Mouse (Mus musculus) adrenal gland, adult 2 months (tissue): Measurements from ENCODE around the gene Vta1. TPM values are rescaled to one million over a fixed set of nuclear protein-coding genes. Genes with fewer than 3 reads are reported as not detected.

Experiments
- DNase-seq: peaks from one replicate; pipeline ENCODE4 v3.0.0; 2021
- long read RNA-seq: library from polyadenylated mRNA; stranded (forward); transcript quantifications from one replicate; pipeline ENCODE4 v2.0.0, GENCODE M21; 2021
- polyA plus RNA-seq: library from polyadenylated mRNA; depleted of rRNA; stranded (reverse); fragments of >200 nt; gene quantifications from 2 replicates; pipeline ENCODE4 v1.2.3, GENCODE M21; 2012; rRNA removed
- total RNA-seq, 2 experiments: library from RNA; stranded (reverse); gene quantifications; 2 replicates each; pipeline ENCODE4 v1.2.3; 2021

Vta1 gene
- total RNA-seq (10 to 100 TPM; 53.6 to 66.7 TPM), polyA plus RNA-seq (95.1 and 102 TPM in 2 replicates)
- long read RNA-seq, transcript Vta1-205 (8 exons, 1,974 nt): major isoform, 32 of 34 reads
- long read RNA-seq, partial matches to known transcripts: 0 of 34 reads
- long read RNA-seq, other reads (novel, unspliced or antisense): 2 of 34 reads

DNA sequence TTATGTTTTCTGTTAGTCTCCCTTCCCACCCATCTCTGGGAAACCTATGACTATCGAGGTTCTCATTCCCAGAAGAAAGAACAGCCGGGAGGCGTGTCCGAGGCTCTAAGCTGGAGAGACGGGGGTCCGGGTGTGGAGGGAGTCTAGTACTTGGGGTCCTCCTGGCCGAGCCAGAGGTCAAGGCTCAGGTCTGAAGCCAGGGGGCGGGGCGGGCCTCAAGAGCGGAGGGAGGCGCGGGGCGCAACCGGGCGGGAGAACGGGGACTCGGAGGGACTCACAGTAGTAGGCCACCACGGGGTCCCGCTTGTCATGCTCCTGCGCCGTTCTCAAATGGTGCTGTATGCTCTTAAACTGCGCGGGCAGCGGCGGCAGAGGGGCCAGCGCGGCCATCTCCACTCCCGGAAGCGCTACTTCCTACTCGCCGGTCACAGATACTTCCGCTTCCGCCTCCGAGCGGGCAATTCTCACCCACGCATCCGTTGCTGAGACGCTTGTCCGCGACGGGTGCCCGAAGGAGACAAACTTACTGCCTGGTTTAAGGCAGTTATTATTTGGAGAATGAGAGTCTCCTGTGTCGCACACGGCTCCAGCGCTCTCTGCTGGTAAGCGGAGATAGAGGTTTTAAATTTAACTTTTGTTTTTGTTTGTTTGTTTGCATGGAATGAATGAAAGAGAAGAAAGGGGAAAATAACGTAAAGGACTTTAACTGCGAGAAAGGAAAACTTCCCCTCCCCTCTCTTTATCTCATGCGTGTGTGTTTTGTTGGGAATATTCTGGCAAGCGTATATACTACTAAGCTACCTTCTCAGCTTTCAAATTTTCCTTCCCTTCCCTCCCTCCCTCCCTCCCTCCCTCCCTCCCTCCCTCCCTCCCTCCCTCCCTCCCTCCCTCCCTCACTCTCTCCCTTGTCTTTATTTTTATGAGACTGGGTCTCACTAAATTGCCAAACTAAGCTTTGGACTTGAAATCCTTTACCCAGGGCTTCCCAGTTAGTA, at the start of gene Vta1, which contains the start of gene Nmbr:
Gene Vta1, minus strand, starts transcription at position 489 of the 995 bp plus-strand sequence.
Gene Nmbr, plus strand, starts transcription at position 520 of the 995 bp plus-strand sequence.
- peak; percentile 99 for DNase-seq

DNA sequence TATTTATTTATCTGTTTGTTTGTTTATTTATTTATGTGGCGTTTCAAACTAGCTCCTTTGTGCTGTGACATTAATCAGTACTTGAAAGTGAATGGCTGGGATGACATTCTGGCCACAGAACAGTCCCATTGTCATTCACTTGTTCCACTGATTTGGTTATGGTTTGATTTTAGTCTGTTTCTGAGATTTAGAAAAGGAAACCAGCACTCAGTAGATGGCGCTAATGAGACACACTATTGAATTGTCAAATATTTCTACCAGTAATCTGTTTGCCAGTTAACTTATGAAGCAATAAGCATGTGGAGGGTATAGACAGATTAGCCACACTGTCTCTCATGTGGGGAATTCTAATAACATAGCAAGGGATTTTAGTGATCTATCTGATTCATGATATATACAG, 28.9 kb upstream of the Vta1 start:
- DNase-seq: no peak

DNA sequence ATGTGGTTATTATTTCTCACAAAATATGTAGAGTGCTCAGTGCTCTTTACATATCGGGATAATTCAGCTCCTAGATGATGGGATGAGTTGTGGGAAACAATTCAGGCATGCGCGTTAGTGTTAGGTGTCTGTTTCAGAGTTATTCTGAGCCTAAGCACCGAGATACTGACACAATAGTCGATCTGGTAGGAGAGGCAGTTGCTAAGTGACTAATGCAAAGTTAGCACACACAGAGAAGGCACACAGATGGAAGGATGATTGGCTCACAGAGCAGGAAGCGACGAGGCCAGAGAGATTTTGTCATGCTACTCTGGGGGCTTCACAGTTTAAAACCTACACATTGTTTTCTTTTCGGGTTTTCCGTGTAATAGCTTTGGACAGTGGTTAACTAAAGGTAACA, 20.3 kb upstream of the Vta1 start:
- DNase-seq: no peak

DNA sequence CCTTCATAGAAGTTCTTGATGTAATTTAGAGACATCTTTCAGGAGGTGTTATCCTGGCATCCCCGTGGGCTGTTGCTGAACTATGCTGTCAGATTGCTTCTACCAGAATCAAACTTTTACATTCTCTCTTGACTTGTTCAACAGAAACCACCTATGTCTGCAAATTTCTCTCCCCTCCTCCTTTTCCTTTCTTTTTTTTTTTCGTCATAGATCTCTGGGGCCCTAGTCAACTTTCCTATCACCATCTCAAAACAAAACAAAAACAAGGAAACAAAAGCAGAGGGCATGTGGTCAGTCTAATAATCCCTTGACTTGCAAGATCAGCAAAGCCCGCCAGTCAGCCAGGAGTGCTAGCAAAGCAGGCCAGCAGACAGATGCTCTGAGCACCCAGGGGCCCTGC, 12.8 kb upstream of the Vta1 start, which contains the start of gene Gje1:
Gene Gje1, minus strand, starts transcription at position 101 of the 400 bp plus-strand sequence.
- DNase-seq: no peak

DNA sequence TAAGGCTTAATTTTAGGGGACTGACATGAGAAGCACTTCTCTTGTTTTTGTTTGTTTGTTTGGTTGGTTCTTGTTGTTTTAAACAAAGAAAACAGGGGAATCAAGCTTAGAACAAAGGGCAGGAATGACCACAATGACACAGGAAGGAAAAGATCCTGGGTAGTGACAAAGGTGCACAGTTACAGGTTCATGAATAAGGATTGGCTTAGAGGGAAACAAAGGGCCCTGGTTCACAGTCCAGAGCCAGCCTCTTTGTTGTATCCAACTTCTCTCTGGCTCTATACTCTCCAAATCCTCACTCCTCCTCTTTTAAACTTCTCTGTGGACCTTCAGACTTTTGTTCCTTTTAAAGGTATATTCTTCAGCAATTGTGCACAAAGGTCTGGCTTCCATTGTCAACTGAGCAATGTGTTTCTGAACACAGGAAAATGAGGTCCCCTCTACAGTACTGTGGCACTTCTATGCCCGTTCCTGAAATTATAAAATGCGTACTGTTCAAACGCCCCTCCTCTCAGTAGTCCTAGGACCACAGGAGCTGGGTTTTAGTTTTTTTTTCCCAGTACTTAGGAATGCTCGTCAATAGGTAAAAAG, 1.4 kb downstream of the Vta1 start:
- DNase-seq: no peak

DNA sequence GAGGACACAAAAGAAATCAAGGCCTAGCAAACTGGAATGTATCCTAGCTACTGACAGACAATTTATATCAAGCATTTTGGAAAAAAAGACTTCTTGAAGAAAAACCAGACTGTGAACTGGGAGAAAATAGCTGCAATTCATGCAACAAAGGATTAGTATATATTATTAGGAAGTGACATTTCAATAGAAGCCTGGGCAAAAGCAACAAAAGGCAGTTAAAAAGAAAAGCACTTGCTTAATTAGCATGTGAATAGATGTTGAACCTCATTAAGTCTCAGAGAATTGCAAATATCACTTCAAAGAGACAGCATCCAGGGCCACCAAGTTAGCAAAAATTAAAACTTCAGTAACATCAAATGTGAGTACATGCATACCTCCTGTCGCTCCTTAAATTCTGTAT, 2.1 kb downstream of the Vta1 start:
- DNase-seq: no peak

DNA sequence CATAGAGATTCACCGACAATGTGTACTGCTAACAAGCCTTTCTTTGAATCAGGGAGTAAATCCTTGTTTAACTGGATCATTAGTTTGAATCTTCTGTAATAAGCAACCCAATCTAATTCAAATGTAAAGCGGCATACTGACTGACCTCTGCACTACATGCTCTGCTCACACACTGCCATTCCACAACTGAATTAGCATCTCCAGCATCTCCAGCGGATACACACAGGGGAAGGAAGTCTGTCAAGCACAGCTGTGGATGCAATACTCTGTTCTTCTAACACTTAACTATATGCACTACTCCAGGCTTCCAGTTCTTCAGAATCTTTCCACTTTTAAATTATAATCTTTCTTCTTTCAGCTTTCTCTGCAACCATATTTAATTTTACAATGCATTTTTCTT, 15.0 kb downstream of the Vta1 start:
- no peak for DNase-seq

DNA sequence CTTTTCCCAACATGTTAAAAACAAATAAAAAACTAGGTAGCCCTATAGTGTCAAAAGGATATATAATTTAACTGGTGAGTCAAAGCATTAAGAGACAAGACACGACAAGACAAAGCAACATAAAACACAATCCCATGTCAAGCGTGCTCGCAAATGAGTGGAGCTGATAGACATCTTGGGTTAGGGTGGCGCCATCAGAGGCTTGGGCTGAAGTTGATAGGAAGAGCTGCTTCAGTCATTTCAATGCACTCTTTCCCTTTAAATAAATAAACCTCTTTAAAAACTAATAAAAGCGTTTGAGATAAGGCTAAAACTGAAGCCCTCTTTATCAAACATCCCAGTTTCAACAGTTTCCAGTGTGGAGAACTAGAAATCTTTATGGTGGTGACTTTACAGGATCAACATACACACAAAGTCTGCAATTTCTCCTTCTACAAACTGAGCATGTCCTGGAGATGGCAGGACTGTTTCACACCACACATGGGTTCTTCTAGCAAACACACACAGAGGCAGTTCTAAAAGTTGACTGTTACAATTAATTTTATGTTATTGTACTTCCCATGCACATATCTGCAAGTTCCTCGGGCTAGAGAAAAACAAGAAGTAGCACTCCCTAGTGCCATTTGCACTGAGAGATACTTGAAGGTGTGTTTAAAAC, 16.4 kb downstream of the Vta1 start:
- DNase-seq: no peak

DNA sequence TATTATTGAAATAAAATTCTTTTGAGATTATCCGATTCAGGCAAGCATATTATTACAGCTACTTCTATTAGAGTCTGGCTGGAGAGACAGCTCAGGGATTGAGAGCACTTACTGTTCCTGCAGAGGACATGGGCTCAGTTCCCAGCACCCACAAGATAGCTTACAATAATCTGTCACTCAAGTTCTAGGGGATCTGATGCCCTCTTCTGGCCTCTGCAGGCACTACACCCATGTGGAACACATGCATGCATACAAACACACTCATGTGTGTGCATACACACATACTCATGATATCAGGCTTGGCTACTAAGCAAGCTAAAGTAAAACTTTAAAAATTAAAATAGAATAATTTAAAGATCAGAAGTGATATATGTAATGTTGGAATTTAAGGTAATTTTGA, 19.7 kb downstream of the Vta1 start:
- no peak for DNase-seq

DNA sequence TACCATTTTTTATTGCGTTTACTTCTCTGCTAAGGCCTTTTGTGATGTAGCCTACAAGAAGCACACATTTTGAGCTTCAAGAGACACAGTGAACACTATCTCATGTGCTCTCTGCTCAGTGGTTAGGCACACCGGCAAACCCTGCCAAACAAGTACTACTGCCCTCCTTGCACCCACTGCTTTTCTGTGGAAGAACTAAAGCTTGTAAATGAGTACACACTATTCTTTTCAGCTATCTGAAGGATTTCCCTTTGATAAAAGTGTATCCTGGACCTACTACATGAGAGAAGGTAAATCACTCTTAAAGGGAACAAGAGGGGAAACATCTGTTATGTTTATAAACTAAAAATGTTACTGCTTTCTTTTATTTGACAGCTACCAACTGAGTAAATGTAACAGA, 39.2 kb downstream of the Vta1 start:
- DNase-seq: no peak

DNA sequence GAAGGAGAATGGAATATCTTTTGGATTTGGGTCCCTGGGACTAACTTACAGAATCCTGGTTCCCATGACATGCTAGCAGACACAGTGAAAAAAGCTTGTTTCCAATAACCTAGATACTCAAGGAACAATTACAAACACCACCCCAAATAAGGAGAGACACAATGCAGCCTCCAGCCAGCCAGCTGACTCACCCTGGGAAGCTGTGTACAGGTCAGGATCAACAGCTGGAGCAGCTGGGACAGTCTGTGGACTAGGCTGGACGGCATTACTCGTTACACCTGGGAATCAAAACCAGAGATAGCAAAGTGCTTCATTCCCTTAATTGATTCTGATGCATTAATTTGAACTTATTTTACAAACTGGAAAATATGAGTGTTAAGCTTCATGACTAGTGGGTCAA, 44.5 kb downstream of the Vta1 start:
- no peak for DNase-seq

DNA sequence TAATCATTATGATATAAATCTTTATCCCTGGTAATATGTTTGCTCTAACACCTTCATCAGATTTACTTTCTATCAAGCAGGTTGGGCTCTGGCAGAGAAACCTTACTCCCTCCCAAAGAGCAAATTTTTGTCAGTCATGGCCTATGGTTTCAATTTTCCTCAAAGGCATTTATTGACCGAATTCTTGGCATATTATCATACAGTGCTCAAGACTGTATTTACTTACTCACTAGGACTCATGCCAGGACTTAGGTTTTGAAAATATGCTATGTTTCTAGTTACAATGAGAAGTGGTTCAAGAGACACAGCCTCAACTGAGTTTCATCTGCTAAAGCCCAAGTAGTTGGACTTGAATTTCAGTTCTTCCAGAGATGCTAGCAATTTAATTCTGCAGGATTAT, 65.7 kb downstream of the Vta1 start:
- no peak for DNase-seq

DNA sequence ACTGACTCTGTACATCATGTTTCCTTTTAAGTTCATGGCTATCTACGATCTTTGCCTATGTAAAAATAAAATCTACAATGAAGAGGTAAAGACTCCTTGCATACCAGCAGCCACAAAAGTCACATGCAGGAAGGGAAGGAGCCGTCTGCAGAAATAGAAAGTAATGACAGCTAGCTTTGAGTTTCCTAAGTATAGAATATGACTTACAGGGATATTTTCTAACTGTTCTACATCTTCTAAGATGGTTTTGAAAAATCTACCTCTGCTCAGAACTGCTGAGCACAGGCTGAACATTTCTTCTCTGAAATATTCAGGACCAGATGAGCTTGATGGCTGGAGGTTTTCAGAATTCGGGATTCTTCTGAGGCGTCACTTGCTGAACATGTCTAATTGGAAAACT, 66.3 kb downstream of the Vta1 start:
- DNase-seq: no peak

DNA sequence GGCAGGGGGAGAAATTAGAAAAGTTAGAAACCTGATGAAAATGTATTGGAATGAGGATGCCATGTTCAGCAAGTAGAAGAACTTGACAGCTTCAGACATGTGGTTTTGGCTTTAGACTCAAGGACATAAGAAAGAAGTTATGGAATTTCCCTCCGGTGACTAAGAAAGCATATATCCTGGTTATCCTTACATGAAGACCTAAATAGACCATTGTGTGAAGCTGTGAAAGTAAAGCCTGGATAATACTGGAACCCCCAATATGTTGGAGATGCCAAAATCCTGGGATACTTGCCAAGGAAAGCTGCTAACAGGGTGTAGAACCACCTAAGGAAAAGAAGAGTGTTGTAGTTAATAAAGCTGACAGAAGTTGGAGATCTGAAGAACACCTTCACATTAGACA, 79.7 kb downstream of the Vta1 start:
- no peak for DNase-seq

DNA sequence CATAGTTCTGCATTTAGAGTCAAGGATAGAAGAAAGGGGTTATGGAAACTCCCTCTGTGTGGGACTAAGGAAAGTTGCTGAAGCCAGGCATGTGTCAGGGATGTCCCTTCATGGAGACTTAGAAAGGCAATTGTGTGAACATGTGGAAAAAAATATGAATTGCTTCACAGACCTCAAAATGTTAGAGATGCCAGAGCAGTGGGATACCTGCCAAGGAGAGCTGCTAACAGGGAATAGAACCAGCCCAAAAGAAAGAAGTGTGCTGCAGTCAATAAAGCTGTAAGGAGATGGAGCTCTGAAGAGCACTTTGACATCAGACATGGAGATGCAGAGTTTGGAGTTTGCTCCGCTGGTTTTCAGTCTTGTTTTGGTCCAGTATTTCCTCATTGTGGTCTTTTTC, 86.2 kb downstream of the Vta1 start:
- no peak for DNase-seq

DNA sequence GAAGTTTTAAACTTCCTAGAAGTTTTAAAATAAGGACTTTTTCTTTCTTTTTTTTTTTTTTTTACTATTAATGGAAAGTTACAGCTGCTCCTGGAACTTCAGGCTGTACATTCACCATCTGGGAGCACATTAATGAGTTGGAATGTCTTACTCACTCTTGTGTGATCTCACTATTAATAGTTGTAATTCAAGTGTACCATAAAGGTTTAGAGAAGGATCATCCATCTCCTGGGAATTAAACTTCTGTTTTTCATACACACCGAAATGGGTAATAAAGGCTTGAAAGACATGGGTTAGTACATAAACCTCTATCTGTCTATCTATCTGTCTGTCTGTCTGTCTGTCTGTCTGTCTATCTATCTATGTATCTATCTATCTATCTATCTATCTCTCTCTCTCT, 87.1 kb downstream of the Vta1 start:
- no peak for DNase-seq

DNA sequence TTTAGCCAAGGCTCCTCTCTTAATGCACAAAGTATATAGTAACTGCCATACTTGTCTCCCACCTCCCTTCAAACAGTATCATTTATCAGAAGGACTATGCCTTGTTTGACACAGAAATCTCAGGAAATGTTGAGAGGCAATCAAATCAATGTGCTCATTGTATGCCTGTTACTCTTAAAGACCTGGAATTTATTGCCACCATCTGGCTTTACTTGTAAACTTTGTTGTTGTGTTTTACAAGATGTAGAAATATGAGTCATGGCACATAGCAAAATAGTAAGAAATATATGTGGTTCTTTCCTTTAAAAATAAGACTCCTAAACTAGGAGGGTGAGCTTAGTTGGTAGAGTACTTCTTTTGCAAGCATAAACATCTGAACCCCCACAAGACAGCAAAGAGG, 89.9 kb downstream of the Vta1 start:
- DNase-seq: no peak

DNA sequence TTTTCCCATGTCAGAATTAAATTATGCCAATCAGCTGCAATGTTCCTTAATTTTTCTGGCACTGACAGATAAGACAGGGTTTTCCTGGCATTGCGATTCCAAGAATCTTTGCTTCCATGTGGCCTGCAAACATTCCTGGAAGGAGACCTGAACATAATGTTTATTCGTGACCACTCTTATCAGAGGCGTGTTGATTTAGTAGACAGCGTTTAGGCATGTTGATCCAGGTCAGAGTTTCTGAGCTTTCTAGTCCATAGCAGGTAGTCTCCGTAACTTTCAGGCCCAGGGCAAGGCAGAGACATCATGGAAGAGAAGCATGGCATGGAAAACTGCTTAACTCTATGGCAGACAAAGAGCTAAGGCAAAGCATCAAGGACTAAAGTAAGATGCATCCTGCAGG, 97.8 kb downstream of the Vta1 start:
- DNase-seq: no peak
